Mouse (Mus musculus): ENCODE data around the gene 5830473C10Rik. TPM values are rescaled to one million over a fixed set of nuclear protein-coding genes. Genes with fewer than 3 reads are reported as not detected.

5830473C10Rik gene
- total RNA-seq, 2 experiments from 2014 or later = not detected

GRCm38 (mm10) chr5:90645579-90645978 lies 84.7 kb downstream of the 5830473C10Rik start:
- no peak for DNase-seq (ENCODE audit: extremely low spot score in 1 of 2, low spot score in 1 of 2)

- no peak for DNase-seq (ENCODE audit: extremely low spot score in 1 of 2, low spot score in 1 of 2)
Observed at GRCm38 (mm10) chr5:90646398-90646797, 85.5 kb downstream of the 5830473C10Rik start.

Other genes starting within 250 kb of the 5830473C10Rik start
- 100 to 1,000 TPM in 1 of 2 experiments, 10 to 100 TPM in 1; 95.7 to 110 TPM for gene Ankrd17, start 194.5 kb upstream of the 5830473C10Rik start, total RNA-seq (2021)
- gene Gm9958, start 193.9 kb upstream of the 5830473C10Rik start, total RNA-seq (2021) = 1 to 10 TPM; 1.3 to 2.4 TPM
- not detected for gene Alb, start 100.2 kb upstream of the 5830473C10Rik start, total RNA-seq (2021)
- not detected for gene Afp, start 70.4 kb upstream of the 5830473C10Rik start, total RNA-seq (2021)
- gene Afm, start 42.2 kb upstream of the 5830473C10Rik start, total RNA-seq (2021) = not detected
- 1 to 10 TPM in 1 of 2 experiments, under 1 TPM in 1; 0.42 to 1.0 TPM for gene Rassf6, start 79.5 kb downstream of the 5830473C10Rik start, total RNA-seq (2021)
- gene Cxcl5, start 198.3 kb downstream of the 5830473C10Rik start, total RNA-seq (2021) = under 1 TPM in 1 of 2 experiments, not detected in 1; 0.22 TPM
- not detected for gene Ppbp, start 207.4 kb downstream of the 5830473C10Rik start, total RNA-seq (2021)
- gene Pf4, start 211.3 kb downstream of the 5830473C10Rik start, total RNA-seq (2021) = 1 to 10 TPM; 2.3 to 2.5 TPM
- gene Cxcl3, start 225.0 kb downstream of the 5830473C10Rik start, total RNA-seq (2021) = not detected
- not detected for gene Cxcl15, start 233.4 kb downstream of the 5830473C10Rik start, total RNA-seq (2021)

All from layer of hippocampus, postnatal 25 days (tissue).